Mouse (Mus musculus) cortical plate, adult 2 months (tissue): ENCODE data around the gene Arhgap22.

Experiments
- CTCF ChIP-seq: fragments of 200-500 bp; IDR thresholded peaks from 2 replicates; pipeline ENCODE4 v1.5.1; 2011; ENCODE audit warnings: mild to moderate bottlenecking, control low read depth, low read length; ENCODE audit not compliant: insufficient read depth; ENCODE audit errors: extremely low read depth
- POLR2A ChIP-seq: fragments of 200-500 bp; IDR thresholded peaks from 2 replicates; pipeline ENCODE4 v1.6.1; 2011; ENCODE audit warnings: mild to moderate bottlenecking, low read length, control low read depth; ENCODE audit not compliant: insufficient read depth; ENCODE audit errors: extremely low read depth

- TF ChIP-seq CTCF = no peak
- no peak for TF ChIP-seq POLR2A
Measured at GRCm38 (mm10) chr14:33185068-33185800, 28.6 kb upstream of the Arhgap22 start, which contains the start of gene Wdfy4.
